Mouse (Mus musculus) A20 (cell line): Measurements from ENCODE around the gene Tex38.
A peak's percentile ranks its signal among the peaks of the same experiment; 100 is the strongest.

Source experiments
- DNase-seq: peaks from one replicate; pipeline ENCODE4 v3.0.0-alpha.2; 2011; ENCODE audit warnings: low read depth, low spot score

Gene Tex38

GRCm38 (mm10) chr4:115780918-115781317 lies at the start of gene Tex38:
Gene Tex38, minus strand, starts transcription at chr4:115781018.
- DNase-seq, result no peak

GRCm38 (mm10) chr4:115830491-115830890 lies 49.7 kb upstream of the Tex38 start:
- no peak for DNase-seq

- DNase-seq, result no peak
Observed at GRCm38 (mm10) chr4:115828572-115828902, 47.7 kb upstream of the Tex38 start.

DNA sequence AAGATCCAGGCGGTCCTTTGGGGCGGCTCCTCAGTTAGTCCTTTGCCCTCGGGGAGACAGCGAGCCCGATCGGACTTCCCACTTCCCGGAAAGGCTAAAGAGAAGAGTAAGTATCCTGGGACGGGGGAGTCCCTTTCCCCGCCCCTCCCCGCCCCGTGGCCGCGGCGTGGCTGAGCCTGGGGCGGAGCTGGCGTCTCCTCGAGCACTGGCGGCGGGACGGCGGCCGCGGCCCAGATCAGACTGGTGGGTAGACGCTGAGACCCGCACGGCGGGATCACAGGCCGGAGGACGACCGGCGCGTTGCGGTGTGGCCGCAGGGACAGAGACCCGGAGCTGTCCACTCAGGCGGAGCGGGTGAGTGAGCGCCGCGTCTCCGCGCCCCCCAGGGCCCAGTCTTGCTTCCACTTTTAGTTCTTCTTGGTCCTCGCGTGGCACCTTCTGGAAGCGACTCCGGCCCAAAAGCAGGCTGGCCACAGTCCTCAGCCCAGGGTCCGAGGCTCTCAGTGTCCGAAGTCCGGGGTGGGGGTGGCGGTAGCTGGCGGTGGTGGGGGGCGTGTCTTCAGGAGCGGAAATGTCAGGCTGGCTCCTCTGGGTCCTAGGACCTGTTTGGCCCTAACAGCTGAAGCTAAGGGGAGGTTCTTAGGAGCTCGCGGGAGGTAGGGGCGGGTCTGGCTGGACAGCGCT lies 47.2 kb upstream of the Tex38 start, which contains the start of gene Mob3c:
Gene Mob3c (plus strand): TSS at position 205 of the 684 bp plus-strand sequence.
- DNase-seq, result peak; percentile 88

DNA sequence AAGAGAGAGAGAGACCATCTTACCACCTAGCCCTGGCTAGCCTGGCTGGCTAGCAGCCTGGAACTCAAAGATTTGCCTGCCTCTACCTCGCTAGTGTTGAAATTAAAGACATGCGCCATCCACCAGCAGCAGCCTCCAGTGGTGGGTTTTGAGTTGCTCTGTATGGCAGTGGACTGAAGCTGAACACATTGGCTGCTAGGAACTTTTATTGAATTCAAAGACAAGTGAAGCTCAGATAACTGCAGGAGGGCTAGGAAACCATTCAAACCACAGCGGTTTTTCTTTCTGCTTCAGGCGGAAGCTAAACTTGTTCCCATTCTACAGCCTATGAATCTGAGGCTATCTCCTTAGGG lies 46.7 kb upstream of the Tex38 start:
- no peak for DNase-seq

DNA sequence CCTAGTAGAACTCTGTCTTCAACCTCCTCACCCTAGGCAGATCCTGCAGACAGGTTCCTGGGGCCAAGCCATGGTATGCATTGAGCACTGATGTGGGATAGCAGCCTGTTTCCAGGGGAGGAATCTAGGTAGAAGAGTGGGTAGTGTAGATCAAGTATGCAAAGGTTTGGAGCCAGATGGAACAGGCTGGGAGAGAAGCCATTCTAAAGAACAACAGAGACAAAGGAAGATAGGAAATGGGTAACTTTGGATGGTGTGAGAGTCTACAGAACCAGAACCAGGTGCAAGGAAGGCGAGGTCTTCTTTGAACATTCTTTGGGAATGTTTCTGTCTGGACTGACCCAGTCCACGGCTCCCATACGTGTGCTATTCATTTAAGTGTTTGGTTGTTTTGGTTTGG lies 46.2 kb upstream of the Tex38 start:
- no peak for DNase-seq

- DNase-seq, result no peak
Observed at GRCm38 (mm10) chr4:115825271-115825670, 44.5 kb upstream of the Tex38 start.

GRCm38 (mm10) chr4:115824178-115824577 lies 43.4 kb upstream of the Tex38 start:
- no peak for DNase-seq

- no peak for DNase-seq
Observed at GRCm38 (mm10) chr4:115821928-115822327, 41.1 kb upstream of the Tex38 start.

DNA sequence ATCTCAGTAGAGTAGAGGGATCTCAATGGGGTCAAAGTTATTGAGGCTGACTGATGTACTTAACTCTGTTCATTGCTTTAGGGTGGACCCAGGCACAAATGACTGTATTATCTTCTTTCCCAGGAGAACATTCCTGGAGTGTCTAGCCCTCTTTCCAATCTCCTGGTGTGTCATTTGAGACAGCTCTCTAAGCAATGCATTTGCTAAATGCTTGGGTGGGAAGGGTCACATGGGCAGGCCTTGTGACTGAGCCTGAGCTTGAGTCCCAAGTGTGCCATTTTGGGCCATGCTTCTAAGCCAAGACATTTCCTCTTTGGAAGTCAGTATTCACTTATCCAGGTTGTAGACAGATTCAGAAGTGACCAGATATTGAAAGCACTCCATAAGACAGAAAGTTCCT lies 40.6 kb upstream of the Tex38 start:
- no peak for DNase-seq

DNA sequence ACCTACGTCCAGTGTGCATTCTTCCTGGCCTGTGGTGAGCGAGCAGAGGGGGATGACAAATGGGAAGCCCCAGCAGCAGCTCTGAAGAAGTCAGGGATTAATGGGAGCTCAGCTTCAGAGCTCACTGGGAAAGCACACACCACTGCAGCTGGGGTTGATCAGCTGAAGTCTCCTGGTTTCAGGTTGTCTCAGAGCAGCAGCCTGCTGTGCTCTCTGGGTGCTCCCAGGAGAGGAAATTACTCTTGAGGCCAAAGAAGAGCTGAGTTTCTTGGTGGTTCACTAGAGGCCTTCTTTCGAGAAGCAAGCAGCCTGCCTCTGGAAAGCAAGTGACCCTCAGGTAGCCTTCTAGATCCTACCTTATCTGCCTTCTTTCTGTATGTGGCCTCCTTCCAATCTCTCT lies 40.1 kb upstream of the Tex38 start:
- DNase-seq, result no peak

- DNase-seq, result no peak
Observed at GRCm38 (mm10) chr4:115820199-115820598, 39.4 kb upstream of the Tex38 start.

- DNase-seq, result no peak
Observed at GRCm38 (mm10) chr4:115815606-115816005, 34.8 kb upstream of the Tex38 start.

- no peak for DNase-seq
Observed at GRCm38 (mm10) chr4:115812326-115812725, 31.5 kb upstream of the Tex38 start.

- DNase-seq, result no peak
Observed at GRCm38 (mm10) chr4:115799981-115800380, 19.2 kb upstream of the Tex38 start.

DNA sequence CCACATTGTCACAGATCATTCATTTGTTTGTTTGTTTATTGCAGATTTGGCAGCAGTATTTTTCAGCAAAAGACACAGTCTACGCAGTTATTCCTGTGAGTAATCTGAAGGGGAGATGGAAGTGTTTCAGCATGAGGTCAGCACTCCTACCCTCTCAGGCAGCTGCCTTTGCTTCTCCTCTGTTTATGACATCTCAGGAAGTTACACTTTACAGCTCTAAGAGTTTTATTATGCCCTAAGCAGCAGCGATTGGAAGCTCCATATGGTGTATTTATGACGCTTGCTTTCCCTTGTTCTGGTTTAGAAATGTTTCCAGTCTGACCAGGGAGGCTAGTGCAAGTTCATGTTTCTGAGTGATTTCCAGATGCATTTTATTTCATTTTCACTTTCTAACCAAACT lies 14.5 kb upstream of the Tex38 start:
- DNase-seq, result no peak

- no peak for DNase-seq
Observed at GRCm38 (mm10) chr4:115790864-115791263, 10.0 kb upstream of the Tex38 start.

DNA sequence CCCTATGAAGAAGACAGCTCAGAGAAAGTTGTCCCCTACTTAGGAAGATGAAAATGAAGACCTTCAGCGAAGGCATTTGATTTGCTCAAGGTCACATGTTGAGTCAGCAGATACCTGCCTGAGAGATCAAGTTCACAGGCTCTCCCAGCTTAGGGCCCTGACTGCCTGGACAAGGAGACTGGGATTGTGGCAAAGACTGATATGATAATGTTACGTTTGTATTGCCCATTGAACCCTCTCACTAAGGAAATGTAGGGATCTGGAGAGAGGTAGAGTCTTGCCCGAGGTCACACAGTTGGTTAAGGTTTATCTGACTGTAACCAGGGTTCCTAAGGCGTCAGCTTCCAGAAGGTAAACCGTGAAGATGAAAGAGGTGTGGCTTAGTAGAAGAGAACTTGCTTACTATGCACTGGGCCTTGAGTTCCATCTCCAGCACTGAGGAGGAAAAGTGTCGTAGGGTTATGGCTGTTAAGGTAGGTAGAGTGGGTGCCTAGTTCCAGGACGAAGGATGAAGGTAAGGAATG lies 4.8 kb upstream of the Tex38 start:
- DNase-seq, result no peak

DNA sequence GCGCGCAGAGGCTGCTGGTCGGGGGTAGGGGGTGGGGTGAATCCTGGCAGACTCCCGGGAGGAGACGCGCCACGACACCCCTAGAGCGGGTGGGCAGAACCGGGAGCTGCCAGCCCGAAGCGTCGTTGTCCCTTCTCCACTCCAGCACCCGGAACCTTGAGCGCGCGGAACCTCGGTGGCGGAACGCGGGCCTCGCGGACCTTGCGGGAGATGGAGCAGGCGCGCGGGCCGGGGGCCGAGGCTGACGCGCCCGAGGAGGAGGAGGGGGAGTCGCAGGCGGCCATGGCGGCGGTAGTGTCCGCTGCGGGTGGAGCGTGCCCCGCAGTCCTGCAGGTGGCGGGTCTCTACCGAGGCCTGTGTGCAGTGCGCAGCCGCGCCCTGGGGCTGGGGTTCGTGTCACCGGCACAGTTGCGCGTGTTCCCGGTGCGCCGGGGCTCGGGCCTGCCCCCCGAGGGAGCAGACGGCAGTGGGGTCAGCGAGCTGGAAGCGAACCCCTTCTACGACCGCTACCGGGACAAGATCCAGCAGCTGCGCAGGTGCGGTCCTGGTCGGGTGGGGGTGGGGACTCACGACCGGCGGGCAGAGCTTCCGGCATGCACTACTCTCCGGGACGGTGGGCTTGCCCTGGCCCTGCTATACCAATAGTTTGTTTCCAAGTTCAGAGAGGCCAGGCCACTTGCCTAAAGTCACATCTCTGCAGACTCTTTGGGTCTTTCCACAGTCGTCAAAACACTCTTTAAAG lies 4.1 kb upstream of the Tex38 start, which contains the start of gene Atpaf1:
Gene Atpaf1 (plus strand): TSS at position 44 of the 742 bp plus-strand sequence.
- peak; percentile 87 for DNase-seq

GRCm38 (mm10) chr4:115782026-115782805 lies 1.4 kb upstream of the Tex38 start:
- no peak for DNase-seq

DNA sequence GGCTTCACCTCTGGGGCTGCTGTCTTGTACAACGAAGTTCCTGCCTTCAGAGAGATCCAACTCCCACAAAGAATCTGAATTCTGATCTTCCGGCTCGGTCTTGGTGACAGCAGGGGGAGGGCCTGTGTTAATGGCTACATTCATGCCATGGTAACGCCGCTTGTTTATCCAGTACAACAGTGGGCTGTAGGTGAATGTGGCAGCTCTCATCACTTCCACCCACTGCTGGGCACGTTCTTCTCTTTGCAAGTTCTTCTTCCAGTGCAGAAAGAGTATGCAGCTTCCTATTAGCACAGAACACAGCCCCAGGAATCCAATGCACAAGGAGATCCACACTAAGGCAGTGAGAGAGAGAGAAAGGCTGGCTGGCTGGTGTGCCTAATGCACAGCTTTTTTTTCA lies 549 bp downstream of the Tex38 start:
- DNase-seq, result no peak

GRCm38 (mm10) chr4:115777627-115778026 lies 3.2 kb downstream of the Tex38 start:
- no peak for DNase-seq
